Mouse (Mus musculus): ENCODE data around the gene Sema3a. TPM values are rescaled to one million over a fixed set of nuclear protein-coding genes. Genes with fewer than 3 reads are reported as not detected.
"Not testable (repeated sequence)": the region's sequence is repeated elsewhere in the genome, so short reads cannot be mapped to it uniquely, and the experiment has no call there.

The Sema3a gene
- polyA plus RNA-seq, 1 experiment from 2014 or later, result 7.5 TPM

GRCm38 (mm10) chr5:13612088-13612487 lies 486.9 kb downstream of the Sema3a start:
- ChIA-PET CTCF (no interaction called here), POLR2A (interaction anchor here (0.7 kb wide), 1 partner anchor 1058 kb away, joined by 5 read pairs; no protein-coding TSS in a partner anchor)
- no peaks in the 10 kb centered on the region for H3K27me3 ChIP-seq
- TF ChIP-seq CTCF (IDR thresholded peaks at IDR 0.05), result no peak
- in situ Hi-C loops (cut with MboI; ENCODE audit: low pct_unique_long_range_greater_than_20kb), result loop anchor here (25.0 kb wide), 1 partner anchor 1625 kb away; no protein-coding TSS in a partner anchor
- no peak for ATAC-seq
- DNase-seq (ENCODE audit: low read depth, low spot score), result no peak

GRCm38 (mm10) chr5:13614575-13614974 lies 489.4 kb downstream of the Sema3a start:
- CTCF ChIA-PET; H3K27me3 ChIP-seq; ATAC-seq; DNase-seq (ENCODE audit: low read depth, low spot score); POLR2A ChIA-PET: not testable (repeated sequence)
- in situ Hi-C loops (cut with MboI; ENCODE audit: low pct_unique_long_range_greater_than_20kb), result loop anchor here (25.0 kb wide), 1 partner anchor 1627 kb away; no protein-coding TSS in a partner anchor

DNA sequence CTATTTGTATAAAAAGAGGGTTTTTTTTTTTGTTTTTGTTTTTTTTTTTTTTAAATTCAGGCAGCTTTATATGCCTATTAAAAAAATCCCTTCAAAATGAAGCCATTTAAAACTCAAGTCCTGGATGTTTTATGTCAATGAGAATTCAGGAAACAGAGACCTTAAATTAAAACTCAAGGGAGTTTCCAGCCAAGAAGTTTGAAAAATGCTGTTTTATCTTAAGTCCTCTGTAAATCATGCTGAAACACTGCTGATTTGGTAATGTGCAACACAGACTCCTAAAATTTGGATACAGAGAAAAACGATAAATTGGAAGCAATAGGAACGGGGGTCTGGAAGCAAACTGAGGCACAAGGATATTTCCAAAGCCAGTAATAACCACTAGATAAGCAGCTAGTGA lies 490.7 kb downstream of the Sema3a start:
- H3K27me3 ChIP-seq, result no peaks in the 10 kb centered on the region
- ChIA-PET POLR2A (no interaction called here), CTCF (interaction anchor here (1.6 kb wide), 1 partner anchor 14 kb away, joined by 6 read pairs; no protein-coding TSS in a partner anchor)
- TF ChIP-seq CTCF (IDR thresholded peaks at IDR 0.05), result no peak
- in situ Hi-C loops (cut with MboI; ENCODE audit: low pct_unique_long_range_greater_than_20kb), result loop anchor here (25.0 kb wide), 1 partner anchor 1629 kb away; no protein-coding TSS in a partner anchor
- ATAC-seq (no peak), DNase-seq (ENCODE audit: low read depth, low spot score) (no peak)

DNA sequence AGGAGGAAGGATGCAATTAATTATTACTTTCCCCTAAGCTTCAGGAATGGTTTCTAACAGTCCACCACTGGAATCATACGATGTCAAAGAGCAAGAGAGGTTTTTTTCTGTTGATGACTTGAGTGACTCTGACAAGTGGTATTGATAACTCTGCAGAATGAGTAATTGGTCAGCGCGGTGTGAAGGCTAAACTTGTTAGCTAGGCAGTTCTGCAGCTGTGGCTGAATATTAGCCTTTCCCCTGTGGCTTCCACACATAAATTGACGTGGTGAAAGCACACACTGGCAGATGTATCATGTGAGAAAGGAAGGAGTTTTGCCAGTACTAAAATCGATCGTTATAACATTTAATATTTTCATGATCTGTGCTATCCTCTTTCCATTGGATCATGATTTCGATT lies 497.4 kb downstream of the Sema3a start:
- no peak for ATAC-seq
- ChIA-PET CTCF (no interaction called here), POLR2A (interaction anchor here (1.1 kb wide), 1 partner anchor 12 kb away, joined by 3 read pairs; no protein-coding TSS in a partner anchor)
- in situ Hi-C loops (cut with MboI; ENCODE audit: low pct_unique_long_range_greater_than_20kb), result loop anchor here (25.0 kb wide), 1 partner anchor 1635 kb away; no protein-coding TSS in a partner anchor
- no peak for TF ChIP-seq CTCF (IDR thresholded peaks at IDR 0.05)
- H3K27me3 ChIP-seq, result no peaks in the 10 kb centered on the region
- DNase-seq (ENCODE audit: low read depth, low spot score), result no peak

GRCm38 (mm10) chr5:13624754-13625153 lies 499.5 kb downstream of the Sema3a start:
- H3K27me3 ChIP-seq, result no peaks in the 10 kb centered on the region
- POLR2A ChIA-PET, result no interaction called here
- in situ Hi-C loops (cut with MboI; ENCODE audit: low pct_unique_long_range_greater_than_20kb), result loop anchor here (5.0 to 25.0 kb wide), 2 partner anchors 1062 to 1637 kb away; no protein-coding TSS in a partner anchor
- ATAC-seq (no peak), DNase-seq (ENCODE audit: low read depth, low spot score) (no peak)
- no peak for TF ChIP-seq CTCF (IDR thresholded peaks at IDR 0.05)
- CTCF ChIA-PET, result no interaction called here

DNA sequence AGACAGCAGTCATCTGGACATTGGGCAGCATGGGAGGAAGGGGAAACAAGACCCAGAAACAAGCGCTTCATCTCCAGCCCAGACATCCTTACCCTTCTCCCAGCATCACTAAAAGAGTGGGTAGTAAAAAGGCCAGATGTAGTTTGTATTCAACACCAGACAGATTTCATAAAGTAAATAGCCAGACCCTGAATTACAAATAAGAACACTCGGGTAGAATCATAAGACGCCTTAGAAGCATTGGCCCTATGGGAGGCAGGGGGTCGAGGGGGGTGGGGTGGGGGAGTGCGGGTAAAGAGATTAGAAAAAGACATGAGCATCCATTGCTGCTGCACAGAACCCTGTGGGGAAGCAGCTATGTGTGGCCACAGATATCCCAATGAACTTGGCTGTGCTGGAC lies 500.9 kb downstream of the Sema3a start:
- H3K27me3 ChIP-seq, result no peaks in the 10 kb centered on the region
- in situ Hi-C loops (cut with MboI; ENCODE audit: low pct_unique_long_range_greater_than_20kb), result loop anchor here (5.0 kb wide), 1 partner anchor 1064 kb away; no protein-coding TSS in a partner anchor
- CTCF ChIA-PET, result interaction anchor here (0.7 to 7.4 kb wide), 5 partner anchors 215 to 1626 kb away, joined by 3 to 87 read pairs (median 3); no protein-coding TSS in a partner anchor
- TF ChIP-seq CTCF (IDR thresholded peaks at IDR 0.05), result no peak
- POLR2A ChIA-PET, result no interaction called here
- ATAC-seq (no peak), DNase-seq (ENCODE audit: low read depth, low spot score) (no peak)

DNA sequence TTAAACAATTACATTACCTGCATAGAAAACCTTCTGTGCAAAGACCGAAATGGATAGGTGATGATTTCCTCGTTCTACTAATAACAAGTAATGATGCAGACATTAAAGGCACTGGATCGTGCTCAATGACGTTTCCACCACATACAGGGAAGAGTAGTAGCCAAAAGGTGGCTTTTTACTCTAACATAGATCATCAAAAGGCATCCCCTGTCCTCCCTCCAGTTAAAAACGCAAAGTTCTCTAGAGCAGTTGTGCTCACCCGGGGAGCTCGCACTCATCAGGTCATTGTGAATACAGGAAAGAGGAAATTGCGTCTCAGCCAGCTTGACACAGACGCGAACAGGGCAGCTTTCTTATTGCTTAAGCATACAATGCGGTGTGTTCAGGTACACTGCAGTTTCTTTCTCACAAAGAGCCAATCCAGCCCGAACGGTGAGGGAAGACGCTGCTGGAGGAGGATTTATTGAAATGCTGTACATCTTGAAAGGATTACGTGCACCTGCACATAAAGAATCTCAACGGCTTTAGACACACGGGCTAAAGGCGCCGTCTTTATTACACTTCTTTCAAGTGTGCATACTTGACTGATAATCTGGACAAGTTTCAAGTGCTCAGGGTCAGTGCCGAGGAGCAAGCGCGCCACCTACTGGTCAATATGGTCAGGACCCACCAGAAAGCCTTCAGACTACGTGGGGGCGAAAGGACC lies 503.5 kb downstream of the Sema3a start:
- in situ Hi-C loops (cut with MboI; ENCODE audit: low pct_unique_long_range_greater_than_20kb), result loop anchor here (5.0 kb wide), 1 partner anchor 1066 kb away; no protein-coding TSS in a partner anchor
- peak; percentile 97 for TF ChIP-seq CTCF (IDR thresholded peaks at IDR 0.05)
- no peaks in the 10 kb centered on the region for H3K27me3 ChIP-seq
- ATAC-seq, result peak; percentile 96
- DNase-seq (ENCODE audit: low read depth, low spot score), result peak; percentile 22
- ChIA-PET POLR2A (no interaction called here), CTCF (interaction anchor here (0.7 to 7.4 kb wide), 20 partner anchors 9 to 1628 kb away, joined by 3 to 87 read pairs (median 4); no protein-coding TSS in a partner anchor)

- POLR2A ChIA-PET, result no interaction called here
- TF ChIP-seq CTCF (IDR thresholded peaks at IDR 0.05), result no peak
- ATAC-seq, result no peak
Measured at GRCm38 (mm10) chr5:13629916-13630315, 504.7 kb downstream of the Sema3a start.

GRCm38 (mm10) chr5:13630692-13631091 lies 505.5 kb downstream of the Sema3a start:
- no peak for ATAC-seq
- CTCF ChIA-PET, result interaction anchor here (0.6 to 7.4 kb wide), 12 partner anchors 8 to 1655 kb away, joined by 3 to 87 read pairs (median 4); no protein-coding TSS in a partner anchor
- H3K27me3 ChIP-seq, result no peaks in the 10 kb centered on the region
- POLR2A ChIA-PET, result no interaction called here
- in situ Hi-C loops (cut with MboI; ENCODE audit: low pct_unique_long_range_greater_than_20kb), result no loop called here
- DNase-seq (ENCODE audit: low read depth, low spot score), result no peak
- peak; percentile 72 for TF ChIP-seq CTCF (IDR thresholded peaks at IDR 0.05)

More at GRCm38 (mm10) chr5:13629916-13630315, 504.7 kb downstream of the Sema3a start:
- in situ Hi-C loops (cut with MboI; ENCODE audit: low pct_unique_long_range_greater_than_20kb), result loop anchor here (5.0 kb wide), 1 partner anchor 1068 kb away; no protein-coding TSS in a partner anchor
- CTCF ChIA-PET, result interaction anchor here (1.0 to 7.4 kb wide), 13 partner anchors 9 to 1629 kb away, joined by 3 to 87 read pairs (median 5); no protein-coding TSS in a partner anchor
- H3K27me3 ChIP-seq, result no peaks in the 10 kb centered on the region
- no peak for DNase-seq (ENCODE audit: low read depth, low spot score)

GRCm38 (mm10) chr5:13636237-13636636 lies 511.0 kb downstream of the Sema3a start:
- CTCF ChIA-PET, result no interaction called here
- DNase-seq (ENCODE audit: low read depth, low spot score) (no peak), ATAC-seq (no peak)
- POLR2A ChIA-PET, result interaction anchor here (0.5 kb wide), 1 partner anchor 348 kb away, joined by 3 read pairs; no protein-coding TSS in a partner anchor
- H3K27me3 ChIP-seq, result no peaks in the 10 kb centered on the region
- in situ Hi-C loops (cut with MboI; ENCODE audit: low pct_unique_long_range_greater_than_20kb), result loop anchor here (5.0 kb wide), 1 partner anchor 581 kb away; no protein-coding TSS in a partner anchor
- no peak for TF ChIP-seq CTCF (IDR thresholded peaks at IDR 0.05)
